Mouse (Mus musculus) neural tube, embryonic 10.5 days (tissue): ENCODE results near the gene Trio.
A peak's percentile ranks its signal among the peaks of the same experiment; 100 is the strongest.

ENCODE experiments used
- DNase-seq: peaks from one replicate; pipeline ENCODE4 v3.0.0-alpha.2; 2017; ENCODE audit warnings: low spot score; ENCODE audit errors: extremely low spot score

Trio gene

GRCm38 (mm10) chr15:27797480-27798155, 228.0 kb downstream of the Trio start:
- DNase-seq = no peak

GRCm38 (mm10) chr15:27796868-27797222, 228.8 kb downstream of the Trio start:
- DNase-seq = no peak

DNA sequence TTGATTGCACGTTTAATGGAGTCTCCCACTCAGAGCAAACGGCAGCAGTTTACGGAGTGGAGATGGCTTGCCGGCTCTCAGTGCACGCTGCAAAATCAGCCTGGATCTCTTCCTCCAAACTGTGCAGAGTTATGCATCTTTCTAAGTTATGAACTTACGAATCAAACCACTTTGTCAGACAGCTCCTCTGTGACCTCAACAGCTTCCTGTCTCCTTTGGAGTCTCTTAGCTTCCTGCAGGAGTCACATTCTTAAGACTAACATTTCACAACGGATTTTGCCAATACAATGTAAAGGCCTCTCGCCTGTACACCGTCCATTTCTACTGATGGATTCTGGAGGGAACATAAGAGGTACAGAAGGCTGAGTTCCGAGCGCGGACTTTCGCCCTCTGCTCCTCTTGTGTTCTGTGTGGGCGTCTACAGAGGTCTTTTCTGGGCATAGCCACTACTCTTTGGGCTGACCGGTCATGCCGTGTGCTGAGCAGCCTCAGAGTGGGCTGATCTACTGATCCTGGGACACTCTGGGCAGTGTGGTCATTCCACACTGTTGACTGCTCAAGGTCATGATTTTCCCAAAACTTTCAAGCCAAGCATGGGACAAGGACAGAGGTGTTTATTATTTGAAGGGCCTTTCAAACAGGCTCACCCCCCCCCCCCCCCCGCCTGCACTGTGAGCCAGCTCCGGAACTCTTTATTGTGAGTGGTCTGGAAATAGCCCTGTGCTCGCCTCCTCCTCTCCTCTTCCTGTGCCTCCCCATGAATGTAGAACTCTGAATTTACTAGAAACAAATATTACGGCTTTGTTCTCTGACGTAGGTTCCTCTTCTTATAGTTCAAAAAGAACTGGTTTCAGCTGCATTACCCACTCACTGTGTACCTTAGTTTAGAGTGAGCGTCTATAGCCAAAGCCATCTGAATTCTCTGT, 229.4 kb downstream of the Trio start:
- DNase-seq = no peak

DNA sequence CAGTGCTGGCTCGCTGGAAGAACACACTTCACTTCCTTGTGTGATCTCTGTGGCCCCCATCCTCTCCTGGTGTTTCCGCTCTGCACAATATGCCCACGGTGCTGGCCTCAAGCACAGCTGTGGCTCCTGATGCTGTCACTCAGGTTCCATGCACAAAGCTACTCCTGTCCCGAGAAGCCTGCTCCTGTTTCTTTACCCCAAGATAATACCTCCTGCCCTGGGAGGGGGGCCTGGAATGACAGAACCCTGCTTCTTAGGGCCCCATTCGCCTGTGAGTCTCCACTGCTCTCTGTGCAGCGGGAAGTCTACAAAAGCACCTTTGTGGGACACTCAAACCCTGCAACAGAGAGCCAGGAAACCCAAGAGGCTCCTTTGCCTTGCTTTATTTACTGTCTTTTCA, 232.4 kb downstream of the Trio start:
- DNase-seq = no peak

GRCm38 (mm10) chr15:27792473-27792872, 233.2 kb downstream of the Trio start:
- no peak for DNase-seq

GRCm38 (mm10) chr15:27791141-27791540, 234.5 kb downstream of the Trio start:
- no peak for DNase-seq

GRCm38 (mm10) chr15:27790699-27791098, 234.9 kb downstream of the Trio start:
- DNase-seq = no peak

- no peak for DNase-seq
These were observed 236.3 kb downstream of the Trio start for GRCm38 (mm10) chr15:27789325-27789724.

- peak; percentile 57 for DNase-seq
These were observed 237.4 kb downstream of the Trio start for GRCm38 (mm10) chr15:27788122-27788759.

- DNase-seq = no peak
These were observed 238.5 kb downstream of the Trio start for GRCm38 (mm10) chr15:27787151-27787550.

DNA sequence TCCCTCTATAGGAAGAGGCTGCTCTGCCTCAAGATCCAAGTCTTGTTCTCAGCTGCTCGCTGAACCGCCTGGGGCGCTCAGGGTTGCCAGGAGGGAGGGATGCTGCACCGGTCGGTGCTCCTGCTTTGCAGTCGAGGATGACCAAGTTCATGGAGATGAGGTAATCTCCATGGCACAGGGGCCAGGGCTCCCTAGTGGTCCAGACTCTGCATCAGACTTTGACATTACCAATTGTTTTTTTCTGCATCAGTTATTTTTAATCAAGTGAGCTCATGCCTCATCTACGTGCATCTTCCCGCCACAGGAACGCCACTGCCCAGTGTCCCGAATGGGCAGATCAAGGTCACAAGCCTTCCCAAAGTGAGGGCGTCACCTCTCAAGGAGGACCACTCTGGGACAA, 239.2 kb downstream of the Trio start:
- no peak for DNase-seq

GRCm38 (mm10) chr15:27785280-27786001, 240.2 kb downstream of the Trio start:
- DNase-seq = no peak

DNA sequence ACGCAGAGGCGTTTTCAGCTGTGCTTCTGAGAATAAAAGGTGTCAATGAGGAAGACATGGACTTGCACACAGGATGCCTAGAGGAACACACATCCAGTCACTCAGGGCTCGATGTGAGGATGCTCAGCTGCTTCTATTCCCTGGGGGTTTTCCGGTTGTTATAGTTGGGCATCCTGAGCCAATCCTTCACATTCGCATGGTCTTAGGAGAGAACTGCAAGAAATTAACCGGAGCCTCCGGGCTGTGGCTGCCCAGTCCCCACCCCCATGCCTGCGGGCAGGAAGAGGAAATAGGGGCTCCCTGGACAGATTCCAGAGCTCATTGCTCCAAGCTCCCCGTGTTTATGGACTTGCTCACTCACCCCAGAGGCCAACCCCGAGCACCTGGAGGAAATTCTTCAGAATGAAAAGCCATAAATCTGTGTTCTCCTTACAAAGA, 241.5 kb downstream of the Trio start:
- DNase-seq = peak; percentile 55

- no peak for DNase-seq
These were observed 242.0 kb downstream of the Trio start for GRCm38 (mm10) chr15:27783541-27784125.

- no peak for DNase-seq
These were observed 242.6 kb downstream of the Trio start for GRCm38 (mm10) chr15:27783092-27783491.

GRCm38 (mm10) chr15:27782383-27783036, 243.1 kb downstream of the Trio start:
- no peak for DNase-seq

DNA sequence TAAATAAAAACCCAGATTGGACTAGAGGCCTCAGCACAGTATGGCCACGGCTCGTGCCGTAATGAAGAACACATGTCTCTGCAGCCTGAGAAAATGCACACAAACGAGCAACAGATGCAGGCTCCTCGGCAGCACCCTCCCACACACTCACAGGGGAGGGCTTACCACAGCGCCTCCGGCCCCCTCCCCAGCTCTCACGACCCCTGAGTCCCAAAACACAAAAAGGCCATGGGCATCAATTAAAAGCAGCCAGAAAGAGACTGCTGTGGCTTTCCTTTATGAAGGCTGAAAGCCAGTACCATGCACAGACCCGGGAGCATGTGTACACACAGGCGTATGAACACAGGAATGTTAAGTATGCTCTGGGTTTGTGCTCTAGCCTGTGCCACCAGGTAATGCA, 245.8 kb downstream of the Trio start:
- DNase-seq = peak; percentile 70

DNA sequence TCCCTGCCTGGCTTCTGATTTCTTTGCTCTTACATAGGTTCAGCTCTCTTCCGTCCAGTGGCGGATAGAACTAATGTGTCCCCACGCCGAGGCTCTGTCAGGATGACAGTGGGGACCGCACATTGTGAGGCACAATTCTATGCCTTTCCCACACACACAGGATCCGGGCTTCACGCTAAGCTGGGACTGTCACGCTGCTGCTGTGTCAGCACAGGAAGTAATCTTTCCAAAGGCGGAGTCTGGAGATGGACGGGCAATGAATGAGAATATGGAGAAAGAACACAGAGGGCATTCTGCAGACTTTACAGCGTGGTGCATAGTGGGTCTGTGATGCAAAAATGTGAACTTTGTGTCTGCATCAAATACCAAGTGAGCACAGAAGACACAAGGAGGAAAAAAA, 246.2 kb downstream of the Trio start:
- no peak for DNase-seq

DNA sequence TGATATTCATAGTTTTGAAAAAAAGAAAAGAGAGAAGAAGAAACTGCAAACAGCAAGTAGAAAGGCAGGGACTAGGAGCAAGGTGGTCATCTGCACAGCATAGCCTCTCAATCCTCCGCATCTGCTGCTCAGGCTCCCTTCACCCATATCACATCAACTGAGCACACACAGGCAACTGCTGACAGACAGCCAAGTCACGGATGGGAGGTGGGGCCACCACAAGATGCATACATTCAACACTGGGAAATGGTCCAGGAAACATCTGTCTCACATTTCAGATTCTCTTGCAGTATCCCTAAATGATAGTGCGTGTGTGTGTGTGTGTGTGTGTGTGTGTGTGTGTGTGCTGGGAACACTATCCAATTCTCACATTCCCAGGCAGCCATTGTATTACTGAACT, 247.4 kb downstream of the Trio start:
- no peak for DNase-seq

DNA sequence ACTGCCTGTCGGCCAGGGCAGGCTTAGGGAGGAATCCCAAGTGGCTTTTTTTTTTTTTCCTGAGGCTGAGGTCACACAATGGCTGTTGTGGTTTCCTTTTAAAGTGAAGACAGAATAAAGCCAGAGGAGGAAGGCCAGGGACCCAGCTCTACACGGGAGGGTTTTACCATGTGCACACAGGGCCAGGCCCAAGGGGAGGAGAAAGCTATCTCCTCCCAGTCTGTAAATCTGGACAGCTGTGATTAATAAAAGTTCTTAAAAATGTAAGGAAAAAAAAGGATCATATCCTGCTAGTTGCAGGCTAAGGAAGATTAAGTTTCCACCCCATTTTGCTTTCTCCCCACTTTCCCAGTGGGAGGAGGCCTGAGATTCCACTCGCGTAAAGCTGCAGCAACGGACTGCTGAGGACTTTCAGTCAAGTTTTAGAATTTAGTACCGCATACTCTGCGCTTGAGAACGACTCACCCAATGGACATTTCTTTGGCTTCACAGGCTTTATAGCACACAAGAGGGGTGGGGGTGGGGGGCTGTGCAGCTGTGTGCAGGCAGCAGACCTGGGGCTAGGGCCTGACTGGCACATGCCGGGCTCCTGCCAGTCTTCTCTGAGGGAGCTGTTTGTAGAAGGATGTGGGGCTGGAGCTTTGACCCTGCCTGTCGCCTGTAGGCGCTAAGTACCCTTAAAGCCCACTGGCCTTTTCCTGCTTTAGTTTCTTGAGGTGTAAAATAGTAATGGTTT, 248.0 kb downstream of the Trio start:
- no peak for DNase-seq
